Mouse (Mus musculus) embryonic facial prominence, embryonic 14.5 days (tissue): ENCODE data around the gene B4galt3. TPM values are rescaled to one million over a fixed set of nuclear protein-coding genes. Genes with fewer than 3 reads are reported as not detected.
A peak's percentile ranks its signal among the peaks of the same experiment; 100 is the strongest.
"Not testable (repeated sequence)": the region's sequence is repeated elsewhere in the genome, so short reads cannot be mapped to it uniquely, and the experiment has no call there.

Source experiments
- ATAC-seq: fragments of 200-750 bp; cut with Nextera tagmentation; 2 replicates; pipeline ENCODE4 v1.8.0; 2017; ENCODE audit warnings: low read depth, moderate number of reproducible peaks, moderate TSS enrichment
- DNase-seq: peaks from one replicate; pipeline ENCODE4 v3.0.0-alpha.2; 2015; ENCODE audit warnings: low spot score
- H3K27ac ChIP-seq: fragments of 300-500 bp; sonication (generic); replicated peaks from 2 replicates; pipeline ENCODE4 v1.5.1; 2014; ENCODE audit warnings: low read depth, mild to moderate bottlenecking, low read length, moderate library complexity
- H3K27me3 ChIP-seq: fragments of 300-500 bp; sonication (generic); replicated peaks from 2 replicates; pipeline ENCODE4 v1.6.1; 2014; ENCODE audit warnings: low read length; ENCODE audit not compliant: control insufficient read depth, insufficient read depth
- H3K36me3 ChIP-seq: fragments of 300-500 bp; sonication (generic); 2 replicates; pipeline ENCODE4 v1.6.1; 2014; ENCODE audit warnings: low read length, mixed read lengths; ENCODE audit not compliant: control insufficient read depth, insufficient read depth
- H3K4me1 ChIP-seq: fragments of 300-500 bp; sonication (generic); 2 replicates; pipeline ENCODE4 v1.6.1; 2014; ENCODE audit warnings: antibody characterized with exemption, low read length; ENCODE audit not compliant: control insufficient read depth, insufficient read depth
- H3K4me2 ChIP-seq: fragments of 300-500 bp; sonication (generic); 2 replicates; pipeline ENCODE4 v1.6.1; 2014; ENCODE audit warnings: low read depth, mild to moderate bottlenecking, low read length, moderate library complexity, mixed read lengths
- H3K4me3 ChIP-seq: fragments of 300-500 bp; sonication (generic); 2 replicates; pipeline ENCODE4 v1.5.1; 2014; ENCODE audit warnings: low read depth, mild to moderate bottlenecking, low read length
- H3K9ac ChIP-seq: fragments of 300-500 bp; sonication (generic); 2 replicates; pipeline ENCODE4 v1.6.1; 2014; ENCODE audit warnings: low read depth, mild to moderate bottlenecking, low read length, moderate library complexity, mixed read lengths
- H3K9me3 ChIP-seq: fragments of 300-500 bp; sonication (generic); 2 replicates; pipeline ENCODE4 v1.6.1; 2016; ENCODE audit warnings: low read length; ENCODE audit not compliant: control insufficient read depth
- WGBS: fragments of 180-500 bp; shearing (Covaris S2); extraction: QIAGEN DNeasy Blood & Tissue Kit; methylation state at CpG from one replicate; pipeline ENCODE4 v1.1.7; 2014; 5-methylcytosine and 5-hydroxymethylcytosine counted together
- polyA plus RNA-seq: library from polyadenylated mRNA; unstranded; fragments of >200 nt; fragmentation: Nextera tagmentation; extraction: Ambion mirVana; gene quantifications from 2 replicates; pipeline ENCODE4 v1.2.1, GENCODE M21; 2014

B4galt3 gene
- polyA plus RNA-seq, 1 experiment from 2014 or later = 60.2 TPM

DNA sequence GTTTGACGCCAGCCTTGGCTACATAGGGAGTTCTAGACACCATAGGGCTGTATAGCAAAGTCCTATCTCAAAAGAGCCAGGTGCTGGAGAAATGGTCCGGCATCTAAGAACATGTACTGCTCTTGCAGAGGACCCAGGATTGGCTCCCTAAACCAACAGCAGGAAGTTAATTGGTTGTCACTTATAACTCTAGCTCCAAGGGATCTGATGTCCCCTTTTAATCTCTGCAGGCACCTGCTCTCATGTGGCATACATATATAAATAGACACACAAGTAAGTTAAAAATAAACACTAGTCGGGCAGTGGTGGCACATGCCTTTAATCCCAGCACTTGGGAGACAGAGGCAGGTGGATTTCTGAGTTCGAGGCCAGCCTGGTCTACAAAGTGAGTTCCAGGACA, 34.3 kb upstream of the B4galt3 start:
- H3K4me2 ChIP-seq = no peak overlapping the region
- no peaks in the 10 kb centered on the region for H3K9me3 ChIP-seq
- H3K9ac ChIP-seq = no peak overlapping the region
- no peak overlapping the region for H3K4me3 ChIP-seq
- 81% methylated on average over 4 of the region's 4 CpGs for WGBS
- no peaks in the 10 kb centered on the region for H3K4me1 ChIP-seq
- H3K36me3 ChIP-seq = peaks cover 77% of the 10 kb centered on the region
- no peaks in the 10 kb centered on the region for H3K27me3 ChIP-seq
- ATAC-seq = no peak
- H3K27ac ChIP-seq = no peak overlapping the region
- no peak for DNase-seq

DNA sequence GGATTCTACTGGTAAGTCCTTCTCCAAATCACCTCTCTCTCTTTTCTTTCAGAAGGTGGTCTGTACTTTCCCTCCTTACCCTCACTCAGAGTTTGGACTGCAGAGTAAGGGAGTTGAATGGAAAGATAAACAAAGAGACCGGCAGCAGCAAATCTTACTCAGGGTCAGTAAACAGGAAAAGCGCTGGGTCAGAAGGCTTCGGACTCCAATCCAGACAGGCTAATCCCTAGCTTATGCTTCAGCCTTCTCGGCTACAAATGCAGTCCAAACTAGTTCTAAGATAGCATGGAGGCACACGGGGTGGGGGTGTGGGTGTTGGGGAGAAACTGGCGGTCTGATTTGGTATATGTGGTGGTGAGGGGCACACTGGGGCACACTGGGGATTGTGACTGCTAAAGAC, 32.7 kb upstream of the B4galt3 start:
- Histone ChIP-seq H3K9ac (no peak overlapping the region), H3K4me3 (no peak overlapping the region), H3K4me2 (no peak overlapping the region), H3K4me1 (no peaks in the 10 kb centered on the region), H3K9me3 (no peaks in the 10 kb centered on the region), H3K36me3 (peaks cover 93% of the 10 kb centered on the region), H3K27ac (no peak overlapping the region), H3K27me3 (no peaks in the 10 kb centered on the region)
- WGBS = 88% methylated on average over 6 of the region's 6 CpGs
- ATAC-seq (no peak), DNase-seq (no peak)

GRCm38 (mm10) chr1:171238463-171238862, 31.7 kb upstream of the B4galt3 start:
- WGBS = 79% methylated on average over 14 of the region's 14 CpGs
- H3K9me3 ChIP-seq = no peaks in the 10 kb centered on the region
- H3K4me3 ChIP-seq = no peak overlapping the region
- DNase-seq (no peak), ATAC-seq (peak; percentile 60)
- H3K27ac ChIP-seq = no peak overlapping the region
- no peak overlapping the region for H3K4me2 ChIP-seq
- no peaks in the 10 kb centered on the region for H3K27me3 ChIP-seq
- H3K4me1 ChIP-seq = no peaks in the 10 kb centered on the region
- H3K36me3 ChIP-seq = peaks cover 100% of the 10 kb centered on the region
- H3K9ac ChIP-seq = no peak overlapping the region

GRCm38 (mm10) chr1:171239992-171240744, 30.0 kb upstream of the B4galt3 start:
- H3K4me2 ChIP-seq = no peak overlapping the region
- no peaks in the 10 kb centered on the region for H3K4me1 ChIP-seq
- H3K9ac ChIP-seq = no peak overlapping the region
- H3K4me3 ChIP-seq = no peak overlapping the region
- no peaks in the 10 kb centered on the region for H3K9me3 ChIP-seq
- no peak overlapping the region for H3K27ac ChIP-seq
- no peaks in the 10 kb centered on the region for H3K27me3 ChIP-seq
- DNase-seq (no peak), ATAC-seq (no peak)
- WGBS = 72% methylated on average over 15 of the region's 15 CpGs
- H3K36me3 ChIP-seq = peaks cover 97% of the 10 kb centered on the region

- H3K4me3 ChIP-seq = no peak overlapping the region
- 89% methylated on average over 10 of the region's 10 CpGs for WGBS
- no peak overlapping the region for H3K4me2 ChIP-seq
- no peak overlapping the region for H3K9ac ChIP-seq
- H3K9me3 ChIP-seq = no peaks in the 10 kb centered on the region
- peaks cover 95% of the 10 kb centered on the region for H3K36me3 ChIP-seq
- ATAC-seq (no peak), DNase-seq (no peak)
- no peak overlapping the region for H3K27ac ChIP-seq
- no peaks in the 10 kb centered on the region for H3K27me3 ChIP-seq
- H3K4me1 ChIP-seq = peaks cover 3% of the 10 kb centered on the region
These were observed 29.2 kb upstream of the B4galt3 start for GRCm38 (mm10) chr1:171240911-171241310.

GRCm38 (mm10) chr1:171241952-171242351, 28.2 kb upstream of the B4galt3 start:
- not testable (repeated sequence) for H3K27ac ChIP-seq, DNase-seq, H3K4me3 ChIP-seq, H3K9me3 ChIP-seq, H3K4me1 ChIP-seq, H3K4me2 ChIP-seq, H3K9ac ChIP-seq, H3K27me3 ChIP-seq, ATAC-seq
- peaks cover 85% of the 10 kb centered on the region for H3K36me3 ChIP-seq
- 88% methylated on average over 12 of the region's 12 CpGs for WGBS

DNA sequence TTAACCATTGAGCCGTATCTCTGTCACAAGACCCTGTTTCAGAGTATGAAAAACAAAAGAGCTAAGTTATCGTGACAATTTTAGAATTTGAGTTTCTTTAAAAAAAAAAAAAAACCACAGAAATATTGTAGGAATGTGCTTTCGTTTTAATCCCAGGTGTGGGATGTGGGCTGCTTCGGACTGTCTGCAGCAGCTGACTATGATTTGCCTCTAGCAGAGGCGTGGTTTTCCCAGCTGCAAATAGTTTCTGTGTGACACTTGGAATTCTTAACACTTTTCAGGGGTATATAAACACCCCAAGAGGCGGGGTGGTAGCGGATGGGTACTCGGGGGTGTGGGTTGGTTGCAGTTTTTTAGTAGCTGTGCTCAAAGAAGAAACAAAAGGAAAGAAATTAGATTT, 24.8 kb upstream of the B4galt3 start:
- Histone ChIP-seq H3K4me2 (no peak overlapping the region), H3K27me3 (no peaks in the 10 kb centered on the region), H3K9ac (no peak overlapping the region; the same call in 1 of the 2 replicates), H3K27ac (no peak overlapping the region; the same call in 1 of the 2 replicates), H3K4me1 (peaks cover 27% of the 10 kb centered on the region), H3K36me3 (peaks cover 51% of the 10 kb centered on the region), H3K4me3 (no peak overlapping the region; the same call in 1 of the 2 replicates), H3K9me3 (no peaks in the 10 kb centered on the region)
- no peak for DNase-seq
- 60% methylated on average over 8 of the region's 8 CpGs for WGBS
- no peak for ATAC-seq

DNA sequence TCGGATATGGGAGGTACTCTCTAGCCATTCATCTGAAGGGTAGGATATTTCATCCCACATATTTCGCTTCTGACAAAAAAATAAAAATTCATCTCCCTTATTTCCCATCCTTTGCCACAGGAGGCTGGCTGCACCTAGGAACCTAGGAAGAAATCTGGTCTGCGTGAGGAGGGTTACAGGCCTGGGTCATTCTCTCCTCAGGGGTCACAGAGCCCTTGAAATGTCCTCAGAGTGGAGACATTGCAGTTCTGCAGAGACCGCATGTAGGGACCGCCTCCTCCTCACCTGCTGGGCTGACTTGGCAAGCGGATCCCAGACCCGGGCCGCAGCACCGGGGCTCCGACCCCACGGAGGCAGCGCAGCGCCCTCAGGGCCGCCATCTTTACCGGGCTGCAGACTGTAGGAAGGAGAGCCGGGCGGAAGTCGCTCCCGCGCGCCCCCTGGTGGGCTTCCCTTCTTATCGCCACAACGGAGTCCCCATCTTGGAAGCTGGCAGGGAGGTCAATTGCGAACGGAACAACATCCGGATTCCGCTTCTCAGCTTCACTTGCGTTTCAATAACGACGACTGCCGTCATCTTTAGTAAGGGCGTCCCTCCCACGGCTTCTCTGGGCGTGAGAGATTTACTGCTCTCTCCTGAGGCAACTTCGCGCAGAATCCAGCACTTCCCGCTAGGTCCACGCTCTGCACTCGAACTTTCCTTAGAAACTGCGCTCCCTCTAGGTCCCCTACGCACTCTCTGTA, 23.2 kb upstream of the B4galt3 start:
- under 1% methylated on average over 41 of the region's 41 CpGs for WGBS
- H3K4me2 ChIP-seq = peak overlapping the region; percentile 64
- no peaks in the 10 kb centered on the region for H3K27me3 ChIP-seq
- peak overlapping the region; percentile 88 for H3K9ac ChIP-seq
- peak overlapping the region; percentile 77 for H3K4me3 ChIP-seq
- H3K36me3 ChIP-seq = peaks cover 36% of the 10 kb centered on the region
- peak; percentile 93 for ATAC-seq
- H3K27ac ChIP-seq = peak overlapping the region; percentile 93
- peaks cover 42% of the 10 kb centered on the region for H3K4me1 ChIP-seq
- H3K9me3 ChIP-seq = no peaks in the 10 kb centered on the region
- peak; percentile 100 for DNase-seq
